Mouse (Mus musculus) MEL (cell line): Measurements from ENCODE around the gene Ring1.

Experiments used
- CTCF ChIP-seq, 3 experiments: IDR thresholded peaks in 2 of 3; conservative IDR thresholded peaks in 1 of 3; 2 replicates each; pipeline ENCODE4 v1.5.1; 2011 to 2012; ENCODE audit warnings: low read length in 3 of 3, low read depth in 2 of 3, mild to moderate bottlenecking in 2 of 3, improper control_type of control experiment in 1 of 3, inconsistent platforms in 1 of 3, mixed read lengths in 1 of 3, moderate library complexity in 1 of 3; ENCODE audit not compliant: control insufficient read depth in 1 of 3, insufficient read depth in 1 of 3, poor library complexity in 1 of 3, severe bottlenecking in 1 of 3
- EP300 ChIP-seq, 2 experiments: IDR thresholded peaks; 2 replicates each; pipeline ENCODE4 v1.6.1; 2011; ENCODE audit warnings: improper control_type of control experiment in 2 of 2, low read length in 2 of 2, low read depth in 1 of 2, mild to moderate bottlenecking in 1 of 2
- GATA1 ChIP-seq: IDR thresholded peaks from 2 replicates; pipeline ENCODE4 v1.6.1; 2011; ENCODE audit warnings: low read depth, low read length, improper control_type of control experiment
- MAX ChIP-seq: IDR thresholded peaks from 2 replicates; pipeline ENCODE4 v1.6.1; 2011; ENCODE audit warnings: low read length, improper control_type of control experiment
- TAL1 ChIP-seq: IDR thresholded peaks from 2 replicates; pipeline ENCODE4 v1.6.1; 2012; ENCODE audit warnings: mild to moderate bottlenecking, inconsistent platforms, low read length, moderate library complexity, mixed read lengths
- TBP ChIP-seq: IDR thresholded peaks from 2 replicates; pipeline ENCODE4 v1.8.0; 2011; ENCODE audit warnings: low read depth, low read length, improper control_type of control experiment

GRCm38 (mm10) chr17:34057224-34057623, 32.7 kb upstream of the Ring1 start:
- TF ChIP-seq TAL1: no peak
- TF ChIP-seq EP300 (IDR thresholded peaks at IDR 0.05; ENCODE audit: low read depth in 1 of 2, low read length in 2 of 2): no peak
- no peak for TF ChIP-seq CTCF (IDR thresholded peaks at IDR 0.05 in 2 of 3, conservative IDR thresholded peaks at IDR 0.05 in 1 of 3; ENCODE audit: control insufficient read depth in 1 of 3, insufficient read depth in 1 of 3, low read depth in 2 of 3, low read length in 3 of 3, poor library complexity in 1 of 3, severe bottlenecking in 1 of 3)
- TF ChIP-seq TBP: no peak
- no peak for TF ChIP-seq GATA1
- TF ChIP-seq MAX: no peak
